Mouse (Mus musculus) olfactory bulb, adult 2 months (tissue): Measurements from ENCODE around the gene Top2a.

Source experiments
- CTCF ChIP-seq: fragments of 200-500 bp; IDR thresholded peaks from 2 replicates; pipeline ENCODE4 v1.5.1; 2012; ENCODE audit warnings: low read depth, mild to moderate bottlenecking, low read length, moderate library complexity; ENCODE audit not compliant: insufficient read depth
- POLR2A ChIP-seq: fragments of 200-500 bp; IDR thresholded peaks from 2 replicates; pipeline ENCODE4 v1.6.1; 2012; ENCODE audit warnings: mild to moderate bottlenecking, low read depth, low read length, moderate library complexity; ENCODE audit not compliant: insufficient read depth

DNA sequence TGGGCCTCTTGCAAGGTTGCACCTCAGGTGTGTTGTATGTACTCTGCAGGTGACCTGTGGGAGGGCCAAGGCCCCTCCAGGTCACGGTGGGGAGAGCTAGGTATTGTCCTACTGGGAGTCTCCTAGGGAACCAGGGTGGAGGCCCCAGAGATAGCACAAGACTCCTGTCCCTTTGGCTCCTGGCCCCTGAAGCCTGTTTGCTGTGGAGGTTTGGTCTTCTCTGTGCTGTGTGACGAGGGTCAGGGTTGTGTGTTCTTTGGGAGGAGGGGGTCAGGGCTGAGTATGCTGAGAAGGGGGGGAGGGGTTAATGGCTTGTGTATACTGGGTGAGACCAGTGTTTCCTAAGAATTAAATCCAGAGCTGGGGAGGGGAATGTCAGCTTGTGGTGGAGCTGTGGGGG lies 70.6 kb downstream of the Top2a start:
- TF ChIP-seq POLR2A (no peak), CTCF (no peak)
